Mouse (Mus musculus) adrenal gland, adult 10 weeks (tissue): ENCODE data around the gene Gm11758. TPM values are rescaled to one million over a fixed set of nuclear protein-coding genes. Genes with fewer than 3 reads are reported as not detected.

Experiments used
- polyA plus RNA-seq: library from polyadenylated mRNA; stranded (reverse); fragments of 350-450 nt; fragmentation: Illumina TruSeq; extraction: RNeasy Lipid Tissue Mini Kit (QIAGEN cat#74804); gene quantifications from one replicate; pipeline ENCODE4 v1.2.3, GENCODE M21; 2014; ENCODE audit warnings: low read depth, low replicate concordance

The Gm11758 gene
- not detected for polyA plus RNA-seq

GRCm38 (mm10) chr4:73876166-73876565 is at the start of gene Gm11758:
Gene Gm11758 (minus strand): TSS chr4:73876266.

GRCm38 (mm10) chr4:73920660-73921059 is 44.6 kb upstream of the Gm11758 start, which contains the start of gene Gm11756:
Gene Gm11756 (minus strand): TSS chr4:73920760.

GRCm38 (mm10) chr4:73905853-73906252 is 29.8 kb upstream of the Gm11758 start, which contains the start of gene Gm13871:
Gene Gm13871 (minus strand): TSS chr4:73905953.

GRCm38 (mm10) chr4:73891012-73891411 is 14.9 kb upstream of the Gm11758 start, which contains the start of gene Gm11757:
Gene Gm11757 (minus strand): TSS chr4:73891112.

Other genes with a start within 250 kb of the Gm11758 start
- not detected for gene Gm11236, start 238.1 kb downstream of the Gm11758 start, polyA plus RNA-seq
- not detected for gene Gm11239, start 207.9 kb downstream of the Gm11758 start, polyA plus RNA-seq
- gene Gm428, start 192.8 kb downstream of the Gm11758 start, polyA plus RNA-seq = not detected
- gene Rasef, start 85.3 kb downstream of the Gm11758 start, polyA plus RNA-seq = 0.12 TPM
- gene Gm11757, start 14.8 kb upstream of the Gm11758 start, polyA plus RNA-seq = not detected
- gene Gm13871, start 29.7 kb upstream of the Gm11758 start, polyA plus RNA-seq = not detected
- gene Gm11756, start 44.5 kb upstream of the Gm11758 start, polyA plus RNA-seq = not detected
- 2.3 TPM for gene 2310002L09Rik, start 74.6 kb upstream of the Gm11758 start, polyA plus RNA-seq
- 2.6 TPM for gene Frmd3, start 137.2 kb upstream of the Gm11758 start, polyA plus RNA-seq